Mouse (Mus musculus): ENCODE results near the gene Arhgef12. TPM values are rescaled to one million over a fixed set of nuclear protein-coding genes. Genes with fewer than 3 reads are reported as not detected.

Gene Arhgef12
- 15.3 and 19.9 TPM in 2 replicates for polyA plus RNA-seq (2015; fragmentation: Nextera tagmentation; extraction: Ambion mirVana)

DNA sequence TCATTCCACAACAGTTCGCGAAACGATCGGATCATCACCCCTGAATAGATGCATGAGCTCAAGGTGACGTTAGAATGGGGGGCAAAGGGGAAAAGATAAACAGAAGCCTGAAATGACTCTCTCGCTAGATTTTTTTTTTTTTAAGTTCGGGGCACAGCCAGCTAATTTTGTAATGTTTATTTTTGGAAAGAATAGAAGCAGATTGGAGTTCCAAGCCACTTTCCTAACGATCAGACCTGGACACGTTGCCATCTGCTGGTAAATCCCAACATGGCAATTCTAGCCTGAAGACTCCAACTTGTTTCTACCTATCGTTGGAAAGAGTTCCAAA lies at the start of gene Arhgef12:
Arhgef12 (minus strand) TSS at position 53 of the 331 bp plus-strand sequence.
- H3K4me1 ChIP-seq (replicated peaks): peaks cover 39% of the 10 kb centered on the region
- H3K27me3 ChIP-seq: no peaks in the 10 kb centered on the region
- H3K4me3 ChIP-seq: peak within 1 kb of the TSS; percentile 90
- H3K4me2 ChIP-seq: peak within 1 kb of the TSS; percentile 97
- H3K9ac ChIP-seq: peak within 1 kb of the TSS; percentile 97
- WGBS: 36% methylated on average over 10 of the region's 10 CpGs
- peaks cover 21% of the 10 kb centered on the region for H3K36me3 ChIP-seq
- ATAC-seq (ENCODE audit: low read depth): no peak
- H3K27ac ChIP-seq (replicated peaks): peak within 1 kb of the TSS; percentile 91
- no peaks in the 10 kb centered on the region for H3K9me3 ChIP-seq

DNA sequence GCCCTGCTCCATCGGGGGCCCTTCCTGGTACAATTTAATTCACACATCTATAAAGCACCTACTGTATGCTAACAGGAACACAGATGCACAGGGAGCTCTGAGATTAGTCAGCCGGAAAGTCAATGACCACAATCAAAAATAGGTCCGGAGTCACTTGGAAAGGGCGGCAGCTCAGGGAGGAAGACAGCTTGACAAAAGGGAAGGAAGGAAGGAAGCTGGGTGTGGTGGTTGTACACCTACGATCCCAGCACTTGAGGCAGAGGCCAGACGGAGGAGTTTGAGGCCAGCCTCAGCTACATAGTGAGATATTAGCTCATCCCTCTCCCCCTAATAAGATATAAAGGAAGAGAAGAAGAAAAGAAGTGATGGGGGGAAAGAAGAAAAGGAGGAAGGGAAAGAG lies 48.9 kb upstream of the Arhgef12 start:
- H3K36me3 ChIP-seq: no peaks in the 10 kb centered on the region
- no peaks in the 10 kb centered on the region for H3K27me3 ChIP-seq
- no peaks in the 10 kb centered on the region for H3K4me1 ChIP-seq (replicated peaks)
- ATAC-seq (ENCODE audit: low read depth): no peak
- H3K4me3 ChIP-seq: no peak overlapping the region
- no peaks in the 10 kb centered on the region for H3K9me3 ChIP-seq
- no peak overlapping the region for H3K27ac ChIP-seq (replicated peaks)
- no peak overlapping the region for H3K9ac ChIP-seq
- WGBS: 88% methylated on average over 6 of the region's 6 CpGs
- H3K4me2 ChIP-seq: no peak overlapping the region

GRCm38 (mm10) chr9:43151779-43152178 lies 44.7 kb upstream of the Arhgef12 start:
- 82% methylated on average over 6 of the region's 6 CpGs for WGBS
- Histone ChIP-seq H3K4me3 (no peak overlapping the region), H3K4me2 (no peak overlapping the region), H3K27ac (replicated peaks) (no peak overlapping the region), H3K36me3 (no peaks in the 10 kb centered on the region), H3K27me3 (no peaks in the 10 kb centered on the region), H3K4me1 (replicated peaks) (no peaks in the 10 kb centered on the region), H3K9ac (no peak overlapping the region), H3K9me3 (no peaks in the 10 kb centered on the region)
- no peak for ATAC-seq (ENCODE audit: low read depth)

DNA sequence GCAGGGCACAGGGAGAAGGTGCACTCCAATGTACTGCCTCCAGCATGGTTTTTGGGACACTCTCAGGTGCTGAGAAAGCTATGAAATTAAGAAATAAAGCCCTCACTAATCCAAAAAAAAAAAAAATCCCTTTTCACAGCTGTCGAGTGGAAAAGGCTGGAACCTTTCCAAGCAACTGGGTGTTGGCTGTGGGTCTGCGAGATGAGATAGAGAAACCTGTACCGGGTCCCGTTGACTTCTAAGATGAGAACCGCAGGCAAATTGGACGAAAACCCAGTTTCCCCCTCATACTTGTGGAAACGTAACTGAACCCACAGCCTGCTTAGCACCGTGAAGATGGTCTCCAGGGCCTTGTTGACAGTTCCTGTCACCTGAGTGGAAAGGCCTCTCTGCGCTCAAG lies 43.9 kb upstream of the Arhgef12 start:
- no peak overlapping the region for H3K27ac ChIP-seq (replicated peaks)
- no peaks in the 10 kb centered on the region for H3K36me3 ChIP-seq
- 84% methylated on average over 9 of the region's 9 CpGs for WGBS
- H3K4me3 ChIP-seq: no peak overlapping the region
- no peaks in the 10 kb centered on the region for H3K4me1 ChIP-seq (replicated peaks)
- no peak for ATAC-seq (ENCODE audit: low read depth)
- no peaks in the 10 kb centered on the region for H3K9me3 ChIP-seq
- no peak overlapping the region for H3K4me2 ChIP-seq
- H3K27me3 ChIP-seq: no peaks in the 10 kb centered on the region
- no peak overlapping the region for H3K9ac ChIP-seq

DNA sequence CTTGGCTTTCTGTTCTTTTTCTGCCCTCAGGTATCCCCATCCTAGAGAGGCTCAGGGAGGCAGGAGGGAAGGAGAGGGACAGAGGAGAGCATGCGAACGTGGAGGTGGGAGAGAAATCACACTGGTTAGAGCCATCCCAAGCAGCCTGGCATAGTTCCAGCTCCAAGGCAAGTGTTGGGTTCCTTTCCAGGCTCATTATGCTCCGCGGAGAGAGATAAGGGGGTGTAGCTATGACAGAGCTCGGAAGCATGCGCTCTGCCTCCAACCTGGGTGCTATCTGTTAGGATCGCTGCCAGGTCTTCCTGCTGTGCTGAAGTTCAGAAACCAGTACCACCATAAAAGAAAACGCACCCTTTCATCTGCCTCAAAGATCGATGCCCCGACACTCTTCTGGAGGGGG lies 43.0 kb upstream of the Arhgef12 start:
- WGBS: 53% methylated on average over 10 of the region's 10 CpGs
- Histone ChIP-seq H3K36me3 (no peaks in the 10 kb centered on the region), H3K4me2 (no peak overlapping the region), H3K4me3 (no peak overlapping the region), H3K27me3 (no peaks in the 10 kb centered on the region), H3K4me1 (replicated peaks) (no peaks in the 10 kb centered on the region), H3K27ac (replicated peaks) (no peak overlapping the region), H3K9ac (no peak overlapping the region), H3K9me3 (no peaks in the 10 kb centered on the region)
- no peak for ATAC-seq (ENCODE audit: low read depth)

DNA sequence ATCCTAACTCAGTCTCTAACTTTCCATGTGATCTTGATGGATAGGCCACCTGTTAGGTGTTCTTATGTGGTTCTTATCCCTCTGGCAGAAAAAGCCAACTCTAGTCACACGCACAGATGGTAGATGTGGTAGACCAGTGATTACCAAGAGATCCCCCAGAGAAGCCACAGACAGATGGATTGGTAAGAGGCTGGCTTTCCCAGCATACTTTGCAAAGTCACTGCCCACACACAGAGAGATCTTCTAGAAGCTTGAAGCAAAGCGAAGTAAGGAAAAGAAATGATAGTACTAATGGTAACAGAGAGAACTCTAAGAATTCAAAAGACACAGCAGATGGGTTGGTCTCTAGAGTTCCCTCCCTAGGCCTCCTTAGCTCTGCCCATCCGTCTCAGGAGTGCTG lies 42.5 kb upstream of the Arhgef12 start:
- Histone ChIP-seq H3K27me3 (no peaks in the 10 kb centered on the region), H3K9ac (no peak overlapping the region), H3K4me1 (replicated peaks) (no peaks in the 10 kb centered on the region), H3K36me3 (no peaks in the 10 kb centered on the region), H3K9me3 (no peaks in the 10 kb centered on the region), H3K4me2 (no peak overlapping the region), H3K4me3 (no peak overlapping the region), H3K27ac (replicated peaks) (no peak overlapping the region)
- 82% methylated on average over 3 of the region's 3 CpGs for WGBS
- no peak for ATAC-seq (ENCODE audit: low read depth)

DNA sequence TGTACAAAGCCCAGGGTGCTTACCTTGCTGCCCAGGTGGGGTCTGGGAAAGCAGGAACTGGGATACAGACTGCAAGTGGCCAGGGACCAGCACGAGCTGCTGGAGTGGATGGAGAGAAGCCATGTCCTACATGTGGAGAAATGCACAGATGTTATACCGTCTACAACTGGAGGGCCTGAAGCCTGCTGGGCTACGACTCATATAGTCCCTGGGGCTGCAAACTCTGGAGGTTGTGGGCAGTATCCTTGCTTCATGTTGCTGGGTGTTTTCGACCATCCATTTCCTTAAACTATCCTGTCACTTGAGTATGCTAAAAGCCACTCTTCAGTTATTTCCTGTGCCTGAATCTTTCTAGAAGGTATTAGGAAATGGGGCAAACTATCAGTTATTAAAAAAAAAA lies 38.2 kb upstream of the Arhgef12 start:
- Histone ChIP-seq H3K36me3 (no peaks in the 10 kb centered on the region), H3K27me3 (no peaks in the 10 kb centered on the region)
- 87% methylated on average over 4 of the region's 4 CpGs for WGBS

DNA sequence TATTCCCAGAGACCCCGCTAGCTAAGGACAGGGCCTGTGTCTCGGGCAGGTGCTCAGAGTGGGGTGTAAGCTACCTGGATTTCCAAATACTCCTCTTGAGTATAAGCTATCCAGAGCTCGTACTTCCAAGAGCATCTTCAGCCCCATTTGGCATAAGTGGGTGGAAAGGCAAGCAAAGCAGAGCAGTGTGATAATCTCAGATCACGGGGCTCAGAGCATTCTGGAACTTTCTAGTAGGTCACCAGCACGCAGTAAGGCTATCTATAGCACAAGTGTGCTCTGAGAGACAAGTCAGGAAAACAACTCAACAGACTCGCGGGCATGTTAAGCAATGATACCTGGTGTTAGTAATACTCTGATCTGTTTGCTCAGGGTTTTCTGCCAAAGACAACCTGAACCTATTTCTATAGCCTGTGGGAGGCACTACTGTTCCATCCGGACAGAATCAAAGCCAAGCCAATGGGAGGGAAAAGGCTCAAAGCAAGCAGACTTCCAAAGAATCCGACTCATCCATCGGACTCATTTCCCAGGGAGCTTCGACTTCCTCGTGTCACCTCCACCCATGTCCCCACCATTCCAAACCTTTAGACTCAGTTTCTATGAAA lies 37.3 kb upstream of the Arhgef12 start:
- H3K9me3 ChIP-seq: no peaks in the 10 kb centered on the region
- no peak overlapping the region for H3K27ac ChIP-seq (replicated peaks)
- H3K4me2 ChIP-seq: no peak overlapping the region
- H3K36me3 ChIP-seq: no peaks in the 10 kb centered on the region
- no peaks in the 10 kb centered on the region for H3K27me3 ChIP-seq
- H3K4me3 ChIP-seq: no peak overlapping the region
- H3K9ac ChIP-seq: no peak overlapping the region
- no peak for ATAC-seq (ENCODE audit: low read depth)
- WGBS: 79% methylated on average over 12 of the region's 12 CpGs
- no peaks in the 10 kb centered on the region for H3K4me1 ChIP-seq (replicated peaks)

More for the DNA sequence above, 38.2 kb upstream of the Arhgef12 start:
- H3K9me3 ChIP-seq: no peaks in the 10 kb centered on the region
- H3K4me3 ChIP-seq: no peak overlapping the region
- no peak overlapping the region for H3K4me2 ChIP-seq
- H3K27ac ChIP-seq (replicated peaks): no peak overlapping the region
- H3K4me1 ChIP-seq (replicated peaks): no peaks in the 10 kb centered on the region
- no peak for ATAC-seq (ENCODE audit: low read depth)
- no peak overlapping the region for H3K9ac ChIP-seq

DNA sequence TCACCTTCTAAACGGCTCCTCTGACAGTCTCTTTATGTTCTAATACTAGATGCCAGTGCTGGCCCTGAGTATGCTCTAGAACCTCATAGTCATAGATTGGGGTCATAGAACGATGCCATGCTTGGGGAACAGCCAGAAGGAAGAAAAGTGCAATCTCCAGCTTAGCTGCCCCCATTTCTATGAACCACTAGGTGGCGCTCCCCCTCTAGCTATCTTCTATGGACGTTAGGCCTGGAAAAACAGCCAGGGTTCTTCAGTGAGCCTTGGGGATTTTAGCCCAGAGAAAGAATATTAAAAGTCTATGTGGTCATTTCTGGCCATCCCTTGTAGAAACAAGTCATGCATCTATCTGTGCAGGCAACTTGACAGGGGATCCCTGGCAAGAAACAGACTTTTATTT lies 34.8 kb upstream of the Arhgef12 start:
- ATAC-seq (ENCODE audit: low read depth): no peak; the same call in 1 of the 2 replicates
- no peak overlapping the region for H3K9ac ChIP-seq
- H3K4me2 ChIP-seq: no peak overlapping the region
- WGBS: 11% methylated on average over 4 of the region's 4 CpGs
- no peaks in the 10 kb centered on the region for H3K9me3 ChIP-seq
- H3K27ac ChIP-seq (replicated peaks): no peak overlapping the region
- no peaks in the 10 kb centered on the region for H3K36me3 ChIP-seq
- no peaks in the 10 kb centered on the region for H3K4me1 ChIP-seq (replicated peaks)
- H3K4me3 ChIP-seq: no peak overlapping the region
- H3K27me3 ChIP-seq: no peaks in the 10 kb centered on the region

GRCm38 (mm10) chr9:43133525-43133924 lies 26.5 kb upstream of the Arhgef12 start:
- Histone ChIP-seq H3K27ac (replicated peaks) (no peak overlapping the region), H3K9me3 (no peaks in the 10 kb centered on the region), H3K36me3 (no peaks in the 10 kb centered on the region), H3K27me3 (no peaks in the 10 kb centered on the region), H3K9ac (no peak overlapping the region), H3K4me1 (replicated peaks) (peaks cover 8% of the 10 kb centered on the region), H3K4me3 (no peak overlapping the region), H3K4me2 (no peak overlapping the region)
- ATAC-seq (ENCODE audit: low read depth): no peak
- WGBS: 78% methylated on average over 3 of the region's 3 CpGs

DNA sequence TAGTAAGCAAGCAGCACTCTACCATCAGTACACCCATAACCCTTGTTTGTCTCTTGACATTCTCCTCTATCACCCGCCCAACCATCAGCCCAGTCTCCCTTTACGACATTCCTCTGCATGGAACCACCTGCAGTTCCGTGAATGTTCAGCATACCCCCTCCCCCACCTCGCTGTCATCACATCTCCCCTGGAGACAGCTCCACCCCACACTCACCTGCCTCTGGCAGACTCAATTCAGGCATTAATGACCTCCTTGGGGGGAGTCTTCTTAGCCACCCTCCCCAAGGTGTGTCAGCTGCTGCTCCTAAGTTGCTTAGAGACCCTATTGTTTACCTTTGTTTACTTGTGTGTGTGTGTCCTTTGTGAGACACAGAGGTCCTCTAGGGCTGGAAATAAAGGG lies 25.3 kb upstream of the Arhgef12 start:
- Histone ChIP-seq H3K4me3 (no peak overlapping the region), H3K9me3 (no peaks in the 10 kb centered on the region), H3K9ac (no peak overlapping the region), H3K36me3 (no peaks in the 10 kb centered on the region), H3K27ac (replicated peaks) (no peak overlapping the region), H3K27me3 (no peaks in the 10 kb centered on the region), H3K4me2 (no peak overlapping the region), H3K4me1 (replicated peaks) (peaks cover 8% of the 10 kb centered on the region)
- WGBS: 31% methylated on average over 4 of the region's 4 CpGs
- no peak for ATAC-seq (ENCODE audit: low read depth)

GRCm38 (mm10) chr9:43131940-43132339 lies 24.9 kb upstream of the Arhgef12 start:
- 75% methylated on average over 5 of the region's 5 CpGs for WGBS
- Histone ChIP-seq H3K4me2 (no peak overlapping the region), H3K4me1 (replicated peaks) (peaks cover 8% of the 10 kb centered on the region), H3K9ac (no peak overlapping the region), H3K27me3 (no peaks in the 10 kb centered on the region), H3K27ac (replicated peaks) (no peak overlapping the region), H3K9me3 (no peaks in the 10 kb centered on the region), H3K4me3 (no peak overlapping the region), H3K36me3 (no peaks in the 10 kb centered on the region)
- no peak for ATAC-seq (ENCODE audit: low read depth)

DNA sequence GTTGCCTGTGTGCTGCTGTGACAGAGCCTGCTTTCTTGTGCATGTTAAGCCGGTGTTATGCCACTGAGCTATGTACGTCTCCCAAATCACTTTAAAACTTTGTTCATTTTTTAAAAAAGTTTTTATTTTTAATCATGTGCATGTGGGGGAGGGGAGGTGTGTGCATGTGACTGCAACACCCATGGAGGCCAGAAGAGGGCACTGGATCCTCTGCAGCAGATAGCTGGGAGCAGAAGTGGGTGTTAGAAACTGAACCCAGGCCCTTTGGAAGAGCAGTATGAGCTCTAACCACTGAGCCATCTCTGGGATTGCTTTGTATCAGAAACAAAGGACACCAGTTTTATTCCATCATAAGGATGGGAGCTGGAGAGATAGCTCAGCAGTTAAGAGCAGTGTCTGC lies 23.6 kb upstream of the Arhgef12 start:
- Histone ChIP-seq H3K4me2 (no peak overlapping the region), H3K4me3 (no peak overlapping the region), H3K9me3 (no peaks in the 10 kb centered on the region), H3K27me3 (no peaks in the 10 kb centered on the region), H3K4me1 (replicated peaks) (peaks cover 8% of the 10 kb centered on the region), H3K36me3 (no peaks in the 10 kb centered on the region), H3K9ac (no peak overlapping the region), H3K27ac (replicated peaks) (no peak overlapping the region)
- WGBS: 94% methylated on average over 2 of the region's 2 CpGs
- no peak for ATAC-seq (ENCODE audit: low read depth)
